Mouse (Mus musculus): Measurements from ENCODE around the gene Cradd. TPM values are rescaled to one million over a fixed set of nuclear protein-coding genes. Genes with fewer than 3 reads are reported as not detected.
A peak's percentile ranks its signal among the peaks of the same experiment; 100 is the strongest.

Gene Cradd
- polyA plus RNA-seq, 1 experiment from 2014 or later = 7.6 TPM

DNA sequence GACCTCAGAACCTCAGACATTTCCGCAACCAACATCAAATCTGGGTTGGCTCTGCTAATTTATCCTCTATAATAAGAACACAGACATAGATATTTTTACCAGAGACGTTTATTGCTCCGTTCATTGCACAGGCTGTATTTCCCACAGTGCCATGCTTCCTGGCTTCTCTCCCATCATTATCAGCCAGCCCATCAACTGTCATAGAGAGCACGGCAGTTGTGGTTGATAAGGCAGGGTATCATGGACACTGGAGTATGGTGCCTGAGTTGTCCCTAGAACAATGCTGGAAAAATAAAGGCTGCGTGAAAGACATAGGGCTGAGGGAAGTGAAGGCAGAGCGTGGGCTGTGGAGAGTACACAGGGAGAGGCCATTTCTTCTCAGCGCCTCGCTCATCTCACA, 116.5 kb downstream of the Cradd start:
- DNase-seq (ENCODE audit: low spot score) = no peak

DNA sequence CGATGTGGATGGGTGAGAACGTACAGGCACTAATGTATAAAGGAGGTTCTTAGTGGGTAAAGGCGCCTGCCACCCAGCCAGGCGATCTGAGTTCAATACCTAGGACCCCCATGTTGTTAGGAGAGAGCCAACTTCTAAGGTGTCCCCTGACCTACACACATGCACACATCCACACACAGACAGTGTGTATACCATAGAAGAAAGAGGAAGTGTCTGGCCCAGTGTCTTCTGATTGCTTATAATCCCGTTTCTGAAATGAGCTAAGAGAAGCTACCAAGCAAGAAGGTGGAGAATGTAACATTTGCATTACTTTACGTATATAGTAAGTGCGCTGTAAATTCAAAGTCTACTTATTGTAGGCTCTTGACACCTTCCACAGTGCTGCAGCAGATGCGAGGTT, 122.4 kb downstream of the Cradd start:
- no peak for DNase-seq (ENCODE audit: low spot score)

- no peak for DNase-seq (ENCODE audit: low spot score)
These were observed 123.6 kb downstream of the Cradd start for GRCm38 (mm10) chr10:95200323-95200722.

GRCm38 (mm10) chr10:95199541-95200269, 124.2 kb downstream of the Cradd start:
- no peak for DNase-seq (ENCODE audit: low spot score)

GRCm38 (mm10) chr10:95197377-95197776, 126.6 kb downstream of the Cradd start:
- no peak for DNase-seq (ENCODE audit: low spot score)

DNA sequence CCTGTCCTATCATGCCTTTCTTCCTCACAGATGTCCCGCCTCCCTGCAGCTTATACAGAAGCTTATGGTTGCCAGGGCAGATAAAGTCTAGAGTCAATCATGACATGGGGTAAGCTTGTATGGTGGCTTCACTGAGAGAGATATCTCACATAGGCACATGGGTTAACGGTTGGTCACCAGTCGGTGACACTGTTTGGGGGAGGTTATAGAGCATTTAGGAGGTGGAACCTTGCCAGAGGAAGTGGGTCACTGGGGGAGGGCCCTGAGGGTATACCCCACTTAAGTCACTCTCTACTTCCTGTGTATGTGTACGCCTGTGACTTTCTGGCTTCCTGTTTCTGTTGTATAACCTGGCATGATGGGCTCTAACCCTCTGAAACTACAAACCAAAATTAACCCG, 128.2 kb downstream of the Cradd start:
- peak; percentile 82 for DNase-seq (ENCODE audit: low spot score)

- no peak for DNase-seq (ENCODE audit: low spot score)
These were observed 129.2 kb downstream of the Cradd start for GRCm38 (mm10) chr10:95194776-95195175.

DNA sequence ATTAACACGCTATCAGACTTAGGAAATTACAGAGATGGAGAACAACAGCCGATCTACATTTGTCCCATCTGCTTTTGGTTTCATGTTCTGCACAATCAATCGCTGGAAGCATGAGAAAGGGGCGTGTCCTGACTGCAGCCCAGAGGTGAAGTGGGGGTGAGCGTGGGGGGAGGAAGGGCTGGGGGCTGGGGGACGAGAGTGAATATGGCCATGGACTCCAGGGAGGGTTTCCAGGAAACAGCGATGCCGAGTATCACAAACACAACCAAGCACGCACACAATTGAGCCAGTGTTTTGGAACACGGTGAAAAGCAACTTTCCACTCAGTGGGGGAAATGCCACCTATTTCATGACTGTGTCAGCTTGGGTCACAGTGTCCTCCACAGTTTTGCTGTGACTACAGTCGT, 130.1 kb downstream of the Cradd start:
- DNase-seq (ENCODE audit: low spot score) = no peak

DNA sequence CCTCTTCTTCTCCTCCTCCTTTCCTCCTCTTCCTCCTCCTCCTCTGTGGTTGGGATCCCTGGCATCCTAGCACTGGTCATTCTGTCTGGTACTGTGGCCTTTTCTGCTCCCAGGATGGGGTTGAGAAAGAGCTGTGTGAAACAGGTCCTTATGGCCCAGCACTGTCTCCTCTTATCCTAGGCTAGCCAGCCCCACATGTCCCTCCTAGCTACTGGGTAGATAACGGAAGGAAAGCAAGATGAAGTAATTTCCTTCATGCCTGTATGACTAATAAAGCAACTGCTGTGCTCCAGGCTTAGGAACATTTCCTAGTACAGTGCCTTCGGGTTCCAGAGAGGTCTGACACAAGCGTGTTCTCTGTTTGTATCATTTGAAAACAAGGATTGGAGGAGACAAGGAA, 132.1 kb downstream of the Cradd start:
- no peak for DNase-seq (ENCODE audit: low spot score)

GRCm38 (mm10) chr10:95191151-95191655, 132.7 kb downstream of the Cradd start:
- no peak for DNase-seq (ENCODE audit: low spot score)

- no peak for DNase-seq (ENCODE audit: low spot score)
These were observed 134.3 kb downstream of the Cradd start for GRCm38 (mm10) chr10:95189550-95190211.

GRCm38 (mm10) chr10:95184210-95184609, 139.7 kb downstream of the Cradd start:
- no peak for DNase-seq (ENCODE audit: low spot score)

- no peak for DNase-seq (ENCODE audit: low spot score)
These were observed 140.9 kb downstream of the Cradd start for GRCm38 (mm10) chr10:95183051-95183450.

GRCm38 (mm10) chr10:95182405-95182804, 141.5 kb downstream of the Cradd start:
- no peak for DNase-seq (ENCODE audit: low spot score)

DNA sequence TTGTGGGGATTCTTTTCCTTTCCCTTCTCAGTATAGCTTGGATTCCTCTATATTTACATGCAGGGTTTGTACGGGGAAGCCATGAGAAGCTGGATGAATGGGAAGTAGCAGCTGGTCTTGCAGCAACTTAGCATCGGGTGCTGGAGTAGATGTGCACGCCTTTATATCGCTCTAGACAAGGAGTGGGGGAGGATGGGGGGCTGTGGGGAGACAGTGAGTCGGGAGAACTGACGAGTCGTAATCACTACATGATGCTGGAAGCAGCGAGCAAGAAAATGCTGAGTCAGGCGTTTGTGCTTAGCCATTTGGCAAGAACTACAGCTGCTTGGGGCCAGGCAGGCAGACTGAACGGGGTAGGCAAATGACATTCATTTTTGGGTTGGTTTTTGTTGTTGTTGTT, 142.4 kb downstream of the Cradd start:
- DNase-seq (ENCODE audit: low spot score) = peak; percentile 21

DNA sequence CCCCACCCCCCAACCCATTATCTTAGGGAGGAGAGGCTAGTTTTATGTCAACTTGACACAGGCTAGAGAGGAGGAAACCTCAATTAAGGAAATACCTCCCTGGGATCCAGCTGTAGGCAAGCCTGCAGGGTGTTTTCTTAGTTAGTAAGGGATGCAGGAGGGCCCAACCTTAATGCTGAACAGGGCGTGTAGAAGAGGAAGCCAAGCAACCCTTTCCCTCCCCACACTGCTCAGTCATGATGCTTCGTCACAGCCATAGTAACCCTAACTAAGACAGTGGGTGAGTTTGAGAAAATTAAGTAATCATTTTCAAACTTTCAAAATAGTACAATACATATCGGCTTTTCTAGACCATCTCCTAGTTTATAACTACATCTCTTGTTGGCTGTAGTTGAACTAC, 143.0 kb downstream of the Cradd start:
- no peak for DNase-seq (ENCODE audit: low spot score)

- DNase-seq (ENCODE audit: low spot score) = peak; percentile 10
These were observed 143.8 kb downstream of the Cradd start for GRCm38 (mm10) chr10:95180177-95180576.

DNA sequence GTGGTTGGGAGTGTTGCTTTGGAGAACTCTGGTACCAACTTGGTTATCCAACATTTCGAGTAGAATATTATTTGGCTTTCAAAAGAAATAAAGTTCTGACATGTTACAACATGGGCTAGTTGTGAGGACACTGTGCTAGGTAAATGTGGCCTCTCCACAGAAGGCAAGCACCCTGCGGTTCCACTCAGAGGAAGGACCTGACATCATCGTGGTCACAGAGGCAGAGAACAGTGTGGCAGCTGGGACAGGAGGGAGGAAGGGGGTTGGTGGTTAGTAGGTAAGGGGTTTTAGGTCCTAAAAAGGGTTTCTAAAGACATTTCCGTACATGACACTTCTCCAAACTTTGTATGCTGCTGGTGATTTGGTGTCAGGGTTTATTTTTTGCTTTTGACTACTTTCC, 145.1 kb downstream of the Cradd start:
- DNase-seq (ENCODE audit: low spot score) = peak; percentile 25

GRCm38 (mm10) chr10:95175423-95176120, 148.4 kb downstream of the Cradd start:
- no peak for DNase-seq (ENCODE audit: low spot score)

DNA sequence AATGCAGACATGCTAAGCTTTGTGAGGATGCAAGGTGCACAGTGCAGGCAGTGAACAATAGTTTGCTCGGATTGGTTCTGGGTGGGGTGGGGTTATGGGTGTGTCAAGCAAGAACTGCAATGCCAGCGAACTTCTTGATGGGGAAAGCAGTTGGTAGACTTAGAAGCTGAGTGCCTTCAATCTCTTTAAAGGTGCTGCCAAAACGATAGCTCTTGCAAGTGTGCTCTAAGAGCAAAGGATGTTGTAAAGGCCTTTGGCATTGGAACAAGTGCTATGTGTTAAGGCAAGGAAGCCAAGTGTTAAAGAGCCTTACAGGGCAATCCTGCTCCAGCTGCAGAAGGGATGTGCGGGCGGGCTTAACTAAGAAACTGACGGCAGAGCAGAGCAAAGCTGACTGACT, 149.7 kb downstream of the Cradd start:
- no peak for DNase-seq (ENCODE audit: low spot score)

GRCm38 (mm10) chr10:95170721-95171354, 153.1 kb downstream of the Cradd start:
- DNase-seq (ENCODE audit: low spot score) = no peak

DNA sequence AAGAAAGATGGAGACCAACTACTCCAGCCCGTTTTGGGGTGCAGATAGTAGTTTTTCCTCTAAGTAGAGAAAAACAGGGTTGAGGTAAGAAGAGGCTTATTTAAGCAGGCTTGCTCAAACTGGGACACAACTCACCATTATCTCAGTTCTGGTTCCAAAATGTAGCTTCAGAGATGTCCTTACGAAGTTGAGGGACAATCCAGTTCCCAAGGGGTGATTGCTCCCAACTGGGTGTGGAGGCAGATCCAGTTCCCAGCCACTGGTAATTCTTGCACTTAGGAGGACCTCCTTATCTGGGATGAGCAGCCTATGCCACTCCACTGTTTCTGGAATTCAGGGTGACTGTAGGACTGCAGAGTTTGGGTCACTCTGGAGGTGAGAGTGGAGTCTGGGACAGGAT, 159.0 kb downstream of the Cradd start:
- DNase-seq (ENCODE audit: low spot score) = no peak
